Mouse (Mus musculus): ENCODE results near the gene Slc25a25. TPM values are rescaled to one million over a fixed set of nuclear protein-coding genes. Genes with fewer than 3 reads are reported as not detected.
"Not testable (repeated sequence)": the region's sequence is repeated elsewhere in the genome, so short reads cannot be mapped to it uniquely, and the experiment has no call there.

Slc25a25 gene
- polyA plus RNA-seq, 1 experiment from 2014 or later = 16.9 TPM

GRCm38 (mm10) chr2:32488679-32489078 lies 37.4 kb upstream of the Slc25a25 start:
- peak; percentile 46; the same call in 1 of the 2 replicates for ATAC-seq (ENCODE audit: insufficient read depth, low FRiP score)
- no peak overlapping the region for H3K9ac ChIP-seq (ENCODE audit: low read length)
- H3K36me3 ChIP-seq (ENCODE audit: control insufficient read depth, insufficient read depth, low read length) = no peaks in the 10 kb centered on the region
- H3K9me3 ChIP-seq (replicated peaks; ENCODE audit: control insufficient read depth, low read length) = no peaks in the 10 kb centered on the region
- H3K27ac ChIP-seq (ENCODE audit: low read length) = no peak overlapping the region
- no peaks in the 10 kb centered on the region for H3K4me1 ChIP-seq (ENCODE audit: control insufficient read depth, insufficient read depth, low read length)
- H3K4me3 ChIP-seq (replicated peaks; ENCODE audit: low read length) = no peak overlapping the region
- WGBS = 2% methylated on average over 5 of the region's 5 CpGs
- H3K4me2 ChIP-seq (ENCODE audit: low read depth, low read length) = no peak overlapping the region
- no peaks in the 10 kb centered on the region for H3K27me3 ChIP-seq (ENCODE audit: control insufficient read depth, insufficient read depth, low read length)

- 8% methylated on average over 6 of the region's 6 CpGs for WGBS
- Histone ChIP-seq H3K4me2 (ENCODE audit: low read depth, low read length) (no peak overlapping the region), H3K4me1 (ENCODE audit: control insufficient read depth, insufficient read depth, low read length) (no peaks in the 10 kb centered on the region), H3K27me3 (ENCODE audit: control insufficient read depth, insufficient read depth, low read length) (no peaks in the 10 kb centered on the region), H3K4me3 (replicated peaks; ENCODE audit: low read length) (no peak overlapping the region), H3K27ac (ENCODE audit: low read length) (no peak overlapping the region), H3K9ac (ENCODE audit: low read length) (no peak overlapping the region), H3K36me3 (ENCODE audit: control insufficient read depth, insufficient read depth, low read length) (no peaks in the 10 kb centered on the region), H3K9me3 (replicated peaks; ENCODE audit: control insufficient read depth, low read length) (no peaks in the 10 kb centered on the region)
- ATAC-seq (ENCODE audit: insufficient read depth, low FRiP score) = peak; percentile 72; the same call in 1 of the 2 replicates
Observed at GRCm38 (mm10) chr2:32487124-32487623, 35.9 kb upstream of the Slc25a25 start.

GRCm38 (mm10) chr2:32486155-32486554 lies 34.9 kb upstream of the Slc25a25 start:
- no peaks in the 10 kb centered on the region for H3K27me3 ChIP-seq (ENCODE audit: control insufficient read depth, insufficient read depth, low read length)
- no peaks in the 10 kb centered on the region for H3K4me1 ChIP-seq (ENCODE audit: control insufficient read depth, insufficient read depth, low read length)
- H3K9ac ChIP-seq (ENCODE audit: low read length) = no peak overlapping the region
- H3K9me3 ChIP-seq (replicated peaks; ENCODE audit: control insufficient read depth, low read length) = no peaks in the 10 kb centered on the region
- ATAC-seq (ENCODE audit: insufficient read depth, low FRiP score) = no peak
- 88% methylated on average over 9 of the region's 9 CpGs for WGBS
- no peaks in the 10 kb centered on the region for H3K36me3 ChIP-seq (ENCODE audit: control insufficient read depth, insufficient read depth, low read length)
- no peak overlapping the region for H3K4me2 ChIP-seq (ENCODE audit: low read depth, low read length)
- no peak overlapping the region for H3K4me3 ChIP-seq (replicated peaks; ENCODE audit: low read length)
- H3K27ac ChIP-seq (ENCODE audit: low read length) = no peak overlapping the region

GRCm38 (mm10) chr2:32485751-32486150 lies 34.5 kb upstream of the Slc25a25 start:
- Histone ChIP-seq H3K36me3 (ENCODE audit: control insufficient read depth, insufficient read depth, low read length) (no peaks in the 10 kb centered on the region), H3K4me1 (ENCODE audit: control insufficient read depth, insufficient read depth, low read length) (no peaks in the 10 kb centered on the region), H3K27ac (ENCODE audit: low read length) (no peak overlapping the region), H3K4me2 (ENCODE audit: low read depth, low read length) (no peak overlapping the region), H3K9me3 (replicated peaks; ENCODE audit: control insufficient read depth, low read length) (no peaks in the 10 kb centered on the region), H3K9ac (ENCODE audit: low read length) (0 out of 2 replicates have a peak overlapping the region, but pooled peaks have one; percentile 42), H3K4me3 (replicated peaks; ENCODE audit: low read length) (no peak overlapping the region), H3K27me3 (ENCODE audit: control insufficient read depth, insufficient read depth, low read length) (no peaks in the 10 kb centered on the region)
- ATAC-seq (ENCODE audit: insufficient read depth, low FRiP score) = no peak
- 67% methylated on average over 4 of the region's 4 CpGs for WGBS

GRCm38 (mm10) chr2:32484933-32485332 lies 33.7 kb upstream of the Slc25a25 start:
- H3K9ac ChIP-seq (ENCODE audit: low read length) = peak overlapping the region; percentile 42; the same call in 1 of the 2 replicates
- H3K36me3 ChIP-seq (ENCODE audit: control insufficient read depth, insufficient read depth, low read length) = no peaks in the 10 kb centered on the region
- H3K4me2 ChIP-seq (ENCODE audit: low read depth, low read length) = no peak overlapping the region
- no peaks in the 10 kb centered on the region for H3K9me3 ChIP-seq (replicated peaks; ENCODE audit: control insufficient read depth, low read length)
- no peak overlapping the region for H3K27ac ChIP-seq (ENCODE audit: low read length)
- H3K4me1 ChIP-seq (ENCODE audit: control insufficient read depth, insufficient read depth, low read length) = no peaks in the 10 kb centered on the region
- ATAC-seq (ENCODE audit: insufficient read depth, low FRiP score) = no peak
- WGBS = 83% methylated on average over 6 of the region's 6 CpGs
- no peak overlapping the region for H3K4me3 ChIP-seq (replicated peaks; ENCODE audit: low read length)
- H3K27me3 ChIP-seq (ENCODE audit: control insufficient read depth, insufficient read depth, low read length) = no peaks in the 10 kb centered on the region

- Histone ChIP-seq H3K4me3 (replicated peaks; ENCODE audit: low read length) (no peak overlapping the region), H3K36me3 (ENCODE audit: control insufficient read depth, insufficient read depth, low read length) (no peaks in the 10 kb centered on the region), H3K4me1 (ENCODE audit: control insufficient read depth, insufficient read depth, low read length) (no peaks in the 10 kb centered on the region), H3K27ac (ENCODE audit: low read length) (no peak overlapping the region), H3K27me3 (ENCODE audit: control insufficient read depth, insufficient read depth, low read length) (no peaks in the 10 kb centered on the region), H3K9me3 (replicated peaks; ENCODE audit: control insufficient read depth, low read length) (peaks cover 10% of the 10 kb centered on the region; the same call in 1 of the 2 replicates), H3K4me2 (ENCODE audit: low read depth, low read length) (no peak overlapping the region), H3K9ac (ENCODE audit: low read length) (no peak overlapping the region)
- WGBS = 76% methylated on average over 9 of the region's 9 CpGs
- no peak for ATAC-seq (ENCODE audit: insufficient read depth, low FRiP score)
Observed at GRCm38 (mm10) chr2:32483179-32483875, 32.1 kb upstream of the Slc25a25 start.

GRCm38 (mm10) chr2:32482351-32482750 lies 31.1 kb upstream of the Slc25a25 start:
- WGBS = 93% methylated on average over 8 of the region's 8 CpGs
- Histone ChIP-seq H3K27ac (ENCODE audit: low read length) (no peak overlapping the region), H3K27me3 (ENCODE audit: control insufficient read depth, insufficient read depth, low read length) (no peaks in the 10 kb centered on the region), H3K4me2 (ENCODE audit: low read depth, low read length) (no peak overlapping the region), H3K36me3 (ENCODE audit: control insufficient read depth, insufficient read depth, low read length) (no peaks in the 10 kb centered on the region), H3K9me3 (replicated peaks; ENCODE audit: control insufficient read depth, low read length) (peaks cover 10% of the 10 kb centered on the region; the same call in 1 of the 2 replicates), H3K4me1 (ENCODE audit: control insufficient read depth, insufficient read depth, low read length) (no peaks in the 10 kb centered on the region), H3K9ac (ENCODE audit: low read length) (no peak overlapping the region), H3K4me3 (replicated peaks; ENCODE audit: low read length) (no peak overlapping the region)
- ATAC-seq (ENCODE audit: insufficient read depth, low FRiP score) = no peak

- not testable (repeated sequence) for ATAC-seq (ENCODE audit: insufficient read depth, low FRiP score); H3K27me3 ChIP-seq (ENCODE audit: control insufficient read depth, insufficient read depth, low read length); H3K4me2 ChIP-seq (ENCODE audit: low read depth, low read length); H3K4me1 ChIP-seq (ENCODE audit: control insufficient read depth, insufficient read depth, low read length); H3K4me3 ChIP-seq (replicated peaks; ENCODE audit: low read length); H3K9ac ChIP-seq (ENCODE audit: low read length); H3K27ac ChIP-seq (ENCODE audit: low read length); H3K36me3 ChIP-seq (ENCODE audit: control insufficient read depth, insufficient read depth, low read length)
- 100% methylated on average over 4 of the region's 9 CpGs for WGBS
- peaks cover 10% of the 10 kb centered on the region; the same call in 1 of the 2 replicates for H3K9me3 ChIP-seq (replicated peaks; ENCODE audit: control insufficient read depth, low read length)
Observed at GRCm38 (mm10) chr2:32475361-32475760, 24.1 kb upstream of the Slc25a25 start.

GRCm38 (mm10) chr2:32471681-32472061 lies 20.4 kb upstream of the Slc25a25 start:
- H3K4me3 ChIP-seq (replicated peaks; ENCODE audit: low read length) = no peak overlapping the region
- H3K9ac ChIP-seq (ENCODE audit: low read length) = no peak overlapping the region
- no peaks in the 10 kb centered on the region for H3K9me3 ChIP-seq (replicated peaks; ENCODE audit: control insufficient read depth, low read length)
- 79% methylated on average over 6 of the region's 6 CpGs for WGBS
- 0 out of 2 replicates have a peak, but pooled peaks cover 3% of the 10 kb centered on the region for H3K4me1 ChIP-seq (ENCODE audit: control insufficient read depth, insufficient read depth, low read length)
- peak overlapping the region; percentile 82; the same call in 1 of the 2 replicates for H3K27ac ChIP-seq (ENCODE audit: low read length)
- no peak; the same call in 1 of the 2 replicates for ATAC-seq (ENCODE audit: insufficient read depth, low FRiP score)
- H3K27me3 ChIP-seq (ENCODE audit: control insufficient read depth, insufficient read depth, low read length) = no peaks in the 10 kb centered on the region
- no peak overlapping the region for H3K4me2 ChIP-seq (ENCODE audit: low read depth, low read length)
- H3K36me3 ChIP-seq (ENCODE audit: control insufficient read depth, insufficient read depth, low read length) = no peaks in the 10 kb centered on the region
